Mouse (Mus musculus) midbrain, embryonic 10.5 days (tissue): ENCODE results near the gene Zfp286. TPM values are rescaled to one million over a fixed set of nuclear protein-coding genes. Genes with fewer than 3 reads are reported as not detected.

Experiments used
- DNase-seq: peaks from one replicate; pipeline ENCODE4 v3.0.0-alpha.2; 2017; ENCODE audit warnings: low spot score
- H3K27ac ChIP-seq: fragments of 300-500 bp; sonication (generic); replicated peaks from 2 replicates; pipeline ENCODE4 v1.5.1; 2016; ENCODE audit warnings: mild to moderate bottlenecking
- H3K27me3 ChIP-seq: fragments of 300-500 bp; sonication (generic); 2 replicates; pipeline ENCODE4 v1.6.1; 2016; ENCODE audit warnings: low read depth, mild to moderate bottlenecking; ENCODE audit not compliant: poor library complexity, severe bottlenecking
- H3K36me3 ChIP-seq: fragments of 300-500 bp; sonication (generic); 2 replicates; pipeline ENCODE4 v1.6.1; 2016; ENCODE audit warnings: mild to moderate bottlenecking, moderate library complexity
- H3K4me1 ChIP-seq: fragments of 300-500 bp; sonication (generic); 2 replicates; pipeline ENCODE4 v1.6.1; 2016
- H3K4me3 ChIP-seq: fragments of 300-500 bp; sonication (generic); 2 replicates; pipeline ENCODE4 v1.5.1; 2016; ENCODE audit warnings: mild to moderate bottlenecking, moderate library complexity
- H3K9me3 ChIP-seq: fragments of 300-500 bp; sonication (generic); replicated peaks from 2 replicates; pipeline ENCODE4 v1.6.1; 2016; ENCODE audit warnings: mild to moderate bottlenecking
- WGBS: fragments of 180-500 bp; shearing (Covaris S2); methylation state at CpG from one replicate; pipeline ENCODE4 v1.1.7; 2016; 5-methylcytosine and 5-hydroxymethylcytosine counted together
- polyA plus RNA-seq: library from polyadenylated mRNA; unstranded; fragments of >200 nt; fragmentation: Nextera tagmentation; extraction: Ambion mirVana; gene quantifications from 2 replicates; pipeline ENCODE4 v1.2.1, GENCODE M21; 2016

Gene Zfp286
- 23.1 and 28.7 TPM in 2 replicates for polyA plus RNA-seq

- peaks cover 37% of the 10 kb centered on the region for H3K36me3 ChIP-seq
- H3K27ac ChIP-seq, result peak within 1 kb of the TSS; percentile 93
- DNase-seq, result peak; percentile 94
- H3K4me1 ChIP-seq, result peaks cover 16% of the 10 kb centered on the region
- peaks cover 6% of the 10 kb centered on the region; the same call in 1 of the 2 replicates for H3K9me3 ChIP-seq
- 9% methylated on average over 34 of the region's 34 CpGs for whole genome bisulfite sequencing
- H3K27me3 ChIP-seq, result no peaks in the 10 kb centered on the region
- H3K4me3 ChIP-seq, result peak within 1 kb of the TSS; percentile 72
These were observed at the start of gene Zfp286 for GRCm38 (mm10) chr11:62788935-62789616. Zfp286 (minus strand) TSS chr11:62789462.

GRCm38 (mm10) chr11:62831906-62832305, 42.6 kb upstream of the Zfp286 start:
- no peak overlapping the region for H3K27ac ChIP-seq
- DNase-seq, result no peak
- H3K4me3 ChIP-seq, result no peak overlapping the region
- no peaks in the 10 kb centered on the region for H3K27me3 ChIP-seq
- no peaks in the 10 kb centered on the region for H3K4me1 ChIP-seq
- H3K9me3 ChIP-seq, result no peaks in the 10 kb centered on the region
- H3K36me3 ChIP-seq, result no peaks in the 10 kb centered on the region

- H3K4me1 ChIP-seq, result no peaks in the 10 kb centered on the region
- H3K4me3 ChIP-seq, result no peak overlapping the region
- no peak overlapping the region for H3K27ac ChIP-seq
- H3K36me3 ChIP-seq, result no peaks in the 10 kb centered on the region
- no peaks in the 10 kb centered on the region for H3K9me3 ChIP-seq
- no peak for DNase-seq
- 79% methylated on average over 2 of the region's 2 CpGs for WGBS
- no peaks in the 10 kb centered on the region for H3K27me3 ChIP-seq
These were observed 41.1 kb upstream of the Zfp286 start for GRCm38 (mm10) chr11:62830387-62830786.

GRCm38 (mm10) chr11:62827911-62828310, 38.6 kb upstream of the Zfp286 start:
- H3K4me3 ChIP-seq, result no peak overlapping the region
- no peak overlapping the region for H3K27ac ChIP-seq
- no peaks in the 10 kb centered on the region for H3K27me3 ChIP-seq
- no peaks in the 10 kb centered on the region for H3K36me3 ChIP-seq
- no peaks in the 10 kb centered on the region for H3K4me1 ChIP-seq
- no peak for DNase-seq
- 81% methylated on average over 3 of the region's 3 CpGs for WGBS
- no peaks in the 10 kb centered on the region for H3K9me3 ChIP-seq

- no peaks in the 10 kb centered on the region for H3K9me3 ChIP-seq
- no peak for DNase-seq
- no peak overlapping the region for H3K4me3 ChIP-seq
- H3K27me3 ChIP-seq, result no peaks in the 10 kb centered on the region
- no peak overlapping the region for H3K27ac ChIP-seq
- H3K4me1 ChIP-seq, result no peaks in the 10 kb centered on the region
- no peaks in the 10 kb centered on the region for H3K36me3 ChIP-seq
- 93% methylated on average over 4 of the region's 4 CpGs for WGBS
These were observed 37.9 kb upstream of the Zfp286 start for GRCm38 (mm10) chr11:62827135-62827534.

GRCm38 (mm10) chr11:62826106-62826733, 37.0 kb upstream of the Zfp286 start:
- Histone ChIP-seq H3K4me3 (no peak overlapping the region), H3K36me3 (no peaks in the 10 kb centered on the region), H3K27ac (no peak overlapping the region), H3K9me3 (no peaks in the 10 kb centered on the region), H3K27me3 (0 out of 2 replicates have a peak, but pooled peaks cover under 1% of the 10 kb centered on the region), H3K4me1 (peaks cover under 1% of the 10 kb centered on the region; the same call in 1 of the 2 replicates)
- DNase-seq, result no peak
- 83% methylated on average over 6 of the region's 6 CpGs for WGBS

- Histone ChIP-seq H3K36me3 (no peaks in the 10 kb centered on the region), H3K4me3 (no peak overlapping the region), H3K9me3 (no peaks in the 10 kb centered on the region), H3K4me1 (peaks cover 8% of the 10 kb centered on the region), H3K27ac (no peak overlapping the region), H3K27me3 (peaks cover 8% of the 10 kb centered on the region)
- 81% methylated on average over 9 of the region's 9 CpGs for WGBS
- DNase-seq, result no peak
These were observed 36.2 kb upstream of the Zfp286 start for GRCm38 (mm10) chr11:62825222-62826105.

- peaks cover 15% of the 10 kb centered on the region for H3K4me1 ChIP-seq
- WGBS, result 79% methylated on average over 7 of the region's 7 CpGs
These were observed 34.9 kb upstream of the Zfp286 start for GRCm38 (mm10) chr11:62824211-62824610.

GRCm38 (mm10) chr11:62821893-62822292, 32.6 kb upstream of the Zfp286 start:
- WGBS, result 81% methylated on average over 5 of the region's 5 CpGs
- Histone ChIP-seq H3K9me3 (no peaks in the 10 kb centered on the region), H3K27ac (no peak overlapping the region), H3K27me3 (peaks cover 24% of the 10 kb centered on the region), H3K4me1 (peaks cover 15% of the 10 kb centered on the region), H3K4me3 (no peak overlapping the region), H3K36me3 (no peaks in the 10 kb centered on the region)
- DNase-seq, result no peak

More at GRCm38 (mm10) chr11:62824211-62824610, 34.9 kb upstream of the Zfp286 start:
- no peaks in the 10 kb centered on the region for H3K36me3 ChIP-seq
- H3K9me3 ChIP-seq, result no peaks in the 10 kb centered on the region
- H3K4me3 ChIP-seq, result no peak overlapping the region
- H3K27me3 ChIP-seq, result peaks cover 14% of the 10 kb centered on the region
- H3K27ac ChIP-seq, result no peak overlapping the region
- DNase-seq, result no peak

- H3K9me3 ChIP-seq, result no peaks in the 10 kb centered on the region
- 32% methylated on average over 16 of the region's 16 CpGs for WGBS
- peak overlapping the region; percentile 46 for H3K4me3 ChIP-seq
- H3K36me3 ChIP-seq, result no peaks in the 10 kb centered on the region
- DNase-seq, result peak; percentile 29
- H3K27me3 ChIP-seq, result peaks cover 24% of the 10 kb centered on the region
- peaks cover 15% of the 10 kb centered on the region for H3K4me1 ChIP-seq
- peak overlapping the region; percentile 70 for H3K27ac ChIP-seq
These were observed 31.6 kb upstream of the Zfp286 start for GRCm38 (mm10) chr11:62820661-62821437.

- H3K27me3 ChIP-seq, result peaks cover 24% of the 10 kb centered on the region
- H3K4me1 ChIP-seq, result peaks cover 15% of the 10 kb centered on the region
- H3K36me3 ChIP-seq, result no peaks in the 10 kb centered on the region
- DNase-seq, result peak; percentile 46
- H3K9me3 ChIP-seq, result no peaks in the 10 kb centered on the region
- H3K27ac ChIP-seq, result peak within 1 kb of the TSS; percentile 70
- peak within 1 kb of the TSS; percentile 46 for H3K4me3 ChIP-seq
- WGBS, result 21% methylated on average over 15 of the region's 15 CpGs
These were observed 30.8 kb upstream of the Zfp286 start, which contains the start of gene Trim16 for GRCm38 (mm10) chr11:62820059-62820541. Trim16 (plus strand) TSS chr11:62820231.
